Mouse (Mus musculus) CD4-positive, CD25-positive, alpha-beta regulatory T cell, adult 2 months (primary cell): ENCODE data around the gene Sesn3.
"Not testable (repeated sequence)": the region's sequence is repeated elsewhere in the genome, so short reads cannot be mapped to it uniquely, and the experiment has no call there.

Experiments used
- DNase-seq: peaks from one replicate; pipeline ENCODE4 v3.0.0-alpha.2; 2012; ENCODE audit warnings: low read depth, low spot score

Sesn3 gene

GRCm38 (mm10) chr9:14280696-14281095 is 5.8 kb downstream of the Sesn3 start:
- peak; percentile 63 for DNase-seq

- DNase-seq = peak; percentile 14
Observed at GRCm38 (mm10) chr9:14285036-14285435, 10.2 kb downstream of the Sesn3 start.

- DNase-seq = no peak
Observed at GRCm38 (mm10) chr9:14287234-14287633, 12.4 kb downstream of the Sesn3 start.

- DNase-seq = no peak
Observed at GRCm38 (mm10) chr9:14288500-14288899, 13.6 kb downstream of the Sesn3 start.

GRCm38 (mm10) chr9:14293866-14294265 is 19.0 kb downstream of the Sesn3 start:
- DNase-seq = peak; percentile 23

- peak; percentile 55 for DNase-seq
Observed at GRCm38 (mm10) chr9:14295680-14296440, 21.0 kb downstream of the Sesn3 start.

- DNase-seq = no peak
Observed at GRCm38 (mm10) chr9:14297204-14297603, 22.3 kb downstream of the Sesn3 start.

- no peak for DNase-seq
Observed at GRCm38 (mm10) chr9:14299819-14300218, 25.0 kb downstream of the Sesn3 start.

- DNase-seq = no peak
Observed at GRCm38 (mm10) chr9:14300795-14301194, 25.9 kb downstream of the Sesn3 start.

GRCm38 (mm10) chr9:14304262-14304968 is 29.5 kb downstream of the Sesn3 start:
- DNase-seq = no peak

GRCm38 (mm10) chr9:14307341-14307740 is 32.5 kb downstream of the Sesn3 start:
- no peak for DNase-seq

- DNase-seq = no peak
Observed at GRCm38 (mm10) chr9:14313968-14314367, 39.1 kb downstream of the Sesn3 start.

- no peak for DNase-seq
Observed at GRCm38 (mm10) chr9:14314477-14314876, 39.6 kb downstream of the Sesn3 start.

GRCm38 (mm10) chr9:14316618-14317017 is 41.8 kb downstream of the Sesn3 start:
- no peak for DNase-seq

GRCm38 (mm10) chr9:14335829-14336228 is 61.0 kb downstream of the Sesn3 start:
- peak; percentile 35 for DNase-seq

- no peak for DNase-seq
Observed at GRCm38 (mm10) chr9:14336901-14337300, 62.0 kb downstream of the Sesn3 start.

- DNase-seq = no peak
Observed at GRCm38 (mm10) chr9:14338701-14339100, 63.8 kb downstream of the Sesn3 start.

- DNase-seq = peak; percentile 88
Observed at GRCm38 (mm10) chr9:14342041-14342668, 67.3 kb downstream of the Sesn3 start.

GRCm38 (mm10) chr9:14345866-14346265 is 71.0 kb downstream of the Sesn3 start:
- DNase-seq = not testable (repeated sequence)

- DNase-seq = peak; percentile 74
Observed at GRCm38 (mm10) chr9:14348416-14348815, 73.5 kb downstream of the Sesn3 start.

- no peak for DNase-seq
Observed at GRCm38 (mm10) chr9:14349380-14349779, 74.5 kb downstream of the Sesn3 start.

- no peak for DNase-seq
Observed at GRCm38 (mm10) chr9:14350787-14351186, 75.9 kb downstream of the Sesn3 start.
